ENCODE assay signal across 8 mouse cellular contexts in the genomic region with DNA sequence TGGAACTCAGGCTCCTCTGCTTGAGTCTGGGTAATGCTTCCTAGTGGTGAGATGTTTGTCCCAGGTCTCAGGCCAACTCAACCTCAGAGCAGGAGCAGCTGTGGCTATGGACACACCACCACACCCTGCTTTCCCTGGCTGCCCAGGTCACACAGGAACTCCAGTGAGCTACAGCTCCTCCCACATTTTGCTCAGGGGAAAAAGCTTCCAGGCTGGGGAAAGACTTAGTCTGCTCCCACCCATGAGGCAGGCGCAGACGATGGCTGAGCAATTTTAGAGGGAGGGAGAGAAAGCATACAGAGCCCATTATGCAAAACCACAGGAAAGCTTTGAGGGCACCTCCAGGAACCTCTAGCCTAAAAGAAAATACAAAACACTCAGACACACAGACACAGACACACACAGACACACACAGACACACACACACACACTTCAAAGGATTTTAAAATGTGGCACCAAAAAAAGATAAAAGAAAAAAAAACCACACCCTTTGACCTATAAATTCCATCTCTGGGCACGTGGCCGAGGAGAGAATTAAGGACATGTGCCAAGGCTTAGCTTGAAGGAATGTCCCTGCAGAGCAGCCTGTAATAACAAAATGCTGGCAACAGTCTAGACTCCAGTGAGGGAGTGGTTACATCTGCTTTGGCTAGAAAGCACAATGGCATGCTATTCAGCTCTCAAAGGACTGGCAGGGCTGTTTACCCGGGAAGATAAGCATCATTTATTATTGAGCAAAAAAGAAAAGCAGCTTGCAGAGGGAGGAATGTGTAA. TPM values are rescaled to one million over a fixed set of nuclear protein-coding genes. Genes with fewer than 3 reads are reported as not detected.
DNase-seq lines count a peak whose midpoint lies in the region; ATAC-seq lines count a peak whose summit lies in the region.

No protein-coding gene starts in this region.

- ATAC-seq in liver, embryonic 13.5 days (ENCODE audit: low read depth), result no peak
- peak; percentile 10; the same call in 1 of the 2 replicates for ATAC-seq in embryonic facial prominence, embryonic 11.5 days (replicated peaks; ENCODE audit: insufficient number of reproducible peaks, low FRiP score, low TSS enrichment, low read depth)
- peak; percentile 44 for ATAC-seq in heart, embryonic 12.5 days (ENCODE audit: insufficient number of reproducible peaks, low FRiP score)
- no peak for ATAC-seq in erythroid progenitor cell, adult 5-6 weeks (replicated peaks; ENCODE audit: low FRiP score, poor library complexity, severe bottlenecking)

- no peak overlapping the region for H3K4me2 ChIP-seq in liver, embryonic 13.5 days
- H3K4me2 ChIP-seq in embryonic facial prominence, embryonic 11.5 days (ENCODE audit: low read depth, low read length), result no peak overlapping the region
- H3K4me2 ChIP-seq in heart, embryonic 12.5 days, result no peak overlapping the region

- H3K27me3 ChIP-seq in liver, embryonic 13.5 days, result no peaks in the 10 kb centered on the region
- H3K27me3 ChIP-seq in embryonic facial prominence, embryonic 11.5 days (ENCODE audit: control insufficient read depth, insufficient read depth, low read length), result no peaks in the 10 kb centered on the region
- H3K27me3 ChIP-seq in heart, embryonic 12.5 days (replicated peaks), result no peaks in the 10 kb centered on the region

- H3K27ac ChIP-seq in liver, embryonic 13.5 days, result peak overlapping the region; percentile 12; the same call in 1 of the 2 replicates
- H3K27ac ChIP-seq in embryonic facial prominence, embryonic 11.5 days (replicated peaks; ENCODE audit: low read depth, low read length), result peak overlapping the region; percentile 52
- H3K27ac ChIP-seq in heart, embryonic 12.5 days (ENCODE audit: poor library complexity, severe bottlenecking), result peak overlapping the region; percentile 61

- no peaks in the 10 kb centered on the region for H3K36me3 ChIP-seq in liver, embryonic 13.5 days
- H3K36me3 ChIP-seq in embryonic facial prominence, embryonic 11.5 days (replicated peaks; ENCODE audit: control insufficient read depth, insufficient read depth, low read depth, low read length), result no peaks in the 10 kb centered on the region
- no peaks in the 10 kb centered on the region for H3K36me3 ChIP-seq in heart, embryonic 12.5 days

- peaks cover 44% of the 10 kb centered on the region for H3K4me1 ChIP-seq in liver, embryonic 13.5 days (replicated peaks)
- peaks cover 9% of the 10 kb centered on the region for H3K4me1 ChIP-seq in embryonic facial prominence, embryonic 11.5 days (ENCODE audit: control insufficient read depth, insufficient read depth, low read length)
- peaks cover 46% of the 10 kb centered on the region for H3K4me1 ChIP-seq in heart, embryonic 12.5 days (replicated peaks)

- H3K9ac ChIP-seq in liver, embryonic 13.5 days, result no peak overlapping the region
- H3K9ac ChIP-seq in embryonic facial prominence, embryonic 11.5 days (replicated peaks; ENCODE audit: low read length), result no peak overlapping the region
- H3K9ac ChIP-seq in heart, embryonic 12.5 days, result no peak overlapping the region

- H3K4me3 ChIP-seq in liver, embryonic 13.5 days (replicated peaks), result no peak overlapping the region
- no peak overlapping the region for H3K4me3 ChIP-seq in embryonic facial prominence, embryonic 11.5 days (ENCODE audit: low read depth, low read length)
- no peak overlapping the region for H3K4me3 ChIP-seq in heart, embryonic 12.5 days

- H3K9me3 ChIP-seq in liver, embryonic 13.5 days (replicated peaks), result no peaks in the 10 kb centered on the region
- no peaks in the 10 kb centered on the region for H3K9me3 ChIP-seq in embryonic facial prominence, embryonic 11.5 days (replicated peaks; ENCODE audit: control insufficient read depth, low read length)
- H3K9me3 ChIP-seq in heart, embryonic 12.5 days (replicated peaks), result no peaks in the 10 kb centered on the region

- DNase-seq in liver, embryonic 13.5 days, result no peak
- no peak for DNase-seq in liver
- peak; percentile 75 for DNase-seq in embryonic facial prominence, embryonic 11.5 days (ENCODE audit: low spot score)
- DNase-seq in kidney, adult 9 months, result peak; percentile 89
- DNase-seq in mesoderm, embryonic 11.5 days (ENCODE audit: low read depth, low spot score), result peak; percentile 73
- DNase-seq in layer of hippocampus, postnatal 36 days, result no peak

- 29% methylated on average over 5 of the region's 5 CpGs for WGBS in liver, embryonic 13.5 days (ENCODE audit: insufficient replicate concordance)
- 4% methylated on average over 5 of the region's 5 CpGs for WGBS in embryonic facial prominence, embryonic 11.5 days
- WGBS in heart, embryonic 12.5 days, result 23% methylated on average over 5 of the region's 5 CpGs

RNA-seq across cellular contexts. Expression of gene Tpra1, which starts 22.6 kb away (rescaled TPM):
- polyA plus RNA-seq in liver, embryonic 13.5 days (2015; fragmentation: Nextera tagmentation; extraction: Ambion mirVana), result 42.8 and 46.0 TPM in 2 replicates
- 41.0 and 45.0 TPM in 2 replicates for polyA plus RNA-seq in embryonic facial prominence, embryonic 11.5 days (2014; fragmentation: Nextera tagmentation; extraction: Ambion mirVana)
- polyA plus RNA-seq in heart, embryonic 12.5 days (2016; fragmentation: Nextera tagmentation; extraction: Ambion mirVana), result 42.8 and 48.0 TPM in 2 replicates
- 47.9 and 70.8 TPM in 2 replicates for total RNA-seq in erythroid progenitor cell, adult 5-6 weeks (2015; ENCODE audit: low replicate concordance)
- 71.2 and 104 TPM in 2 replicates for total RNA-seq in erythroid progenitor cell, adult 5-6 weeks (2017; ENCODE audit: low replicate concordance)
- total RNA-seq in layer of hippocampus, postnatal 36 days (2021), result 10 to 100 TPM; 45.8 to 48.5 TPM

RNA-seq across cellular contexts. Expression of gene Mcm2, which starts 26.1 kb away (rescaled TPM):
- 186 and 202 TPM in 2 replicates for polyA plus RNA-seq in liver, embryonic 13.5 days (2015; fragmentation: Nextera tagmentation; extraction: Ambion mirVana)
- polyA plus RNA-seq in embryonic facial prominence, embryonic 11.5 days (2014; fragmentation: Nextera tagmentation; extraction: Ambion mirVana), result 202 and 203 TPM in 2 replicates
- polyA plus RNA-seq in heart, embryonic 12.5 days (2016; fragmentation: Nextera tagmentation; extraction: Ambion mirVana), result 130 TPM in 2 replicates
- total RNA-seq in erythroid progenitor cell, adult 5-6 weeks (2015; ENCODE audit: low replicate concordance), result 111 and 119 TPM in 2 replicates
- 159 and 169 TPM in 2 replicates for total RNA-seq in erythroid progenitor cell, adult 5-6 weeks (2017; ENCODE audit: low replicate concordance)
- 1 to 10 TPM; 4.5 to 5.1 TPM for total RNA-seq in layer of hippocampus, postnatal 36 days (2021)

RNA-seq across cellular contexts. Expression of gene Podxl2, which starts 49.8 kb away (rescaled TPM):
- polyA plus RNA-seq in liver, embryonic 13.5 days (2015; fragmentation: Nextera tagmentation; extraction: Ambion mirVana), result 2.3 and 2.9 TPM in 2 replicates
- polyA plus RNA-seq in embryonic facial prominence, embryonic 11.5 days (2014; fragmentation: Nextera tagmentation; extraction: Ambion mirVana), result 56.8 and 71.1 TPM in 2 replicates
- polyA plus RNA-seq in heart, embryonic 12.5 days (2016; fragmentation: Nextera tagmentation; extraction: Ambion mirVana), result 44.0 and 50.8 TPM in 2 replicates
- total RNA-seq in erythroid progenitor cell, adult 5-6 weeks (2015; ENCODE audit: low replicate concordance), result not detected in 2 replicates
- 12.3 TPM in 1 of 2 replicates, not detected in the other for total RNA-seq in erythroid progenitor cell, adult 5-6 weeks (2017; ENCODE audit: low replicate concordance)
- 100 to 1,000 TPM; 159 to 169 TPM for total RNA-seq in layer of hippocampus, postnatal 36 days (2021)

Comparison
In these comparisons a context has a peak if more than half of its experiments do, and no peak if none do; other contexts are left out.
1. ATAC-seq: peak in embryonic facial prominence, embryonic 11.5 days (single experiment) and heart, embryonic 12.5 days (single experiment); none in liver, embryonic 13.5 days (single experiment) and erythroid progenitor cell, adult 5-6 weeks (single experiment).
2. DNase-seq: peak in embryonic facial prominence, embryonic 11.5 days (single experiment), kidney, adult 9 months (single experiment) and mesoderm, embryonic 11.5 days (single experiment); none in liver, embryonic 13.5 days (single experiment), liver (single experiment) and layer of hippocampus, postnatal 36 days (0 of 2).
3. RNA of gene Podxl2, which starts 49.8 kb away (polyA plus RNA-seq): 56.8 to 71.1 TPM in embryonic facial prominence, embryonic 11.5 days and 44.0 to 50.8 TPM in heart, embryonic 12.5 days; 2.3 to 2.9 TPM in liver, embryonic 13.5 days; every median in the first group is over 10 times any median in the second.
4. Peak in every context shown above with its lines, with median percentiles within 50 percentile points of each other: H3K27ac ChIP-seq.